Mouse (Mus musculus) Patski (cell line): Measurements from ENCODE around the gene Sdc4. TPM values are rescaled to one million over a fixed set of nuclear protein-coding genes. Genes with fewer than 3 reads are reported as not detected.

ENCODE experiments used
- ATAC-seq: fragments of 100-300 bp; one replicate; pipeline ENCODE4 v1.8.0; 2021
- CTCF ChIA-PET: fragments of 350-600 bp; sonication (Branson Sonifier 250); formaldehyde crosslinking; loops from one replicate; lab custom pipeline; 2022; ENCODE audit warnings: inconsistent platforms; lab: Charles Lee
- POLR2A ChIA-PET: fragments of 350-600 bp; sonication (Branson Sonifier 250); formaldehyde crosslinking; loops from one replicate; lab custom pipeline; 2022; ENCODE audit warnings: antibody characterized with exemption, inconsistent platforms; lab: Charles Lee
- DNase-seq: peaks from one replicate; pipeline ENCODE4 v3.0.0-alpha.2; 2011; ENCODE audit warnings: low read depth, low spot score
- H3K27me3 ChIP-seq: fragments of 371-371 bp; one replicate; pipeline ENCODE4 v1.5.1; 2021
- CTCF ChIP-seq: fragments of 100-300 bp; IDR thresholded peaks from one replicate; pipeline ENCODE4 v1.5.1; 2021
- in situ Hi-C: fragments of 300-500 bp; cut with MboI; formaldehyde crosslinking; loops from 3 replicates; pipeline ENCODE4 v1.11.1; 2018; ENCODE audit warnings: low pct_unique_long_range_greater_than_20kb, mixed read lengths
- polyA plus RNA-seq: library from polyadenylated mRNA; unstranded; gene quantifications from one replicate; pipeline ENCODE4 v1.2.3, GENCODE M21; 2021

Gene Sdc4
- polyA plus RNA-seq, 1 experiment from 2014 or later: 672 TPM

DNA sequence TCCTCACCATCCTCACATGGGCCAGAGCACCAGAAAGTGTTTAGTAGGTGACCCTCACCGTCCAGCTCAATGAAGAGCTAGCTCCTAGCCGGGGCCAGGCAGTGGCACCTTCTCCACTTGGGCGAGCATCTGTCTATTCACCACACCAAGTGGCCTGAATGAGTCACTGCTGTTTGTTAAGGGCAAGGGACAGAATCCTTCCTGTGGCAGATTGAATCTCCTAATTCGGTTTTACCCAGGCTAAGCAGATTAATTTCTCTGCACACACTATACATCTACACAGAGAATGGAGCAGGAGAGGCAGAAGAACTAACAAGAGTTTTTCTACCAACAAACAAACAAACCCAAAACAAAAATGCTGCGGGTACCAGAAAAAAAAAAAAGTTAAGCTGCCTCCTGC, 16.7 kb downstream of the Sdc4 start:
- H3K27me3 ChIP-seq: no peaks in the 10 kb centered on the region
- TF ChIP-seq CTCF: no peak
- ChIA-PET CTCF (interaction anchor here (1.0 to 1.3 kb wide), 4 partner anchors 22 to 94 kb away, joined by 3 to 5 read pairs (median 3); partner anchors contain the start of gene Gm20458), POLR2A (interaction anchor here (0.6 to 1.4 kb wide), 3 partner anchors 13 to 98 kb away, joined by 3 read pairs; no protein-coding TSS in a partner anchor)
- in situ Hi-C loops: no loop called here
- no peak for DNase-seq
- no peak for ATAC-seq

GRCm38 (mm10) chr2:164426121-164426520, 17.6 kb downstream of the Sdc4 start:
- DNase-seq (no peak), ATAC-seq (no peak)
- ChIA-PET CTCF (interaction anchor here (1.1 to 1.3 kb wide), 3 partner anchors 10 to 95 kb away, joined by 3 to 5 read pairs (median 3); no protein-coding TSS in a partner anchor), POLR2A (no interaction called here)
- in situ Hi-C loops: no loop called here
- no peak for TF ChIP-seq CTCF
- H3K27me3 ChIP-seq: no peaks in the 10 kb centered on the region

DNA sequence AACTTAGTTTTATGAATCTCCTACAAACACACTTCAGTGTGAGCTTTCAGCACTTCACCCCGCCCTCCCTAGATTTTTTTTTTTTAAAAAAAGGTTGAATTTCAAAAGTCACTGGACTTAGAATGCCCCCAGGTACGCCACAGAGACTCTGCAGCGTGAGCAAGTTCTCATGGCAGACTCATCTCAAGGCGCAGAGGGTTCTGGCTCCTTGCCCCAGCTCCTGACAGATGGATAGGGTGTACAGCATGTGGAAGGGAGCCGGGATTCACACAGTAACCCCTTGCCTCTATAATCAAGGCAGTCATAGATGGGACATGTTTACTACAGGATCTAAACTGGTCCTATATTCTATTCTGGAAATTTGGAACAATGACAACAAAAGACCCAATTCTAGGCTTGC, 18.3 kb downstream of the Sdc4 start:
- TF ChIP-seq CTCF: no peak
- in situ Hi-C loops: no loop called here
- DNase-seq (no peak), ATAC-seq (no peak)
- CTCF ChIA-PET: interaction anchor here (1.2 to 1.3 kb wide), 3 partner anchors 9 to 96 kb away, joined by 3 to 5 read pairs (median 4); partner anchors contain the start of gene Sys1
- POLR2A ChIA-PET: no interaction called here
- H3K27me3 ChIP-seq: no peaks in the 10 kb centered on the region

- ChIA-PET CTCF (interaction anchor here (1.3 to 1.5 kb wide), 2 partner anchors 32 to 36 kb away, joined by 4 read pairs; partner anchors contain the start of genes Gm20458 and Sys1), POLR2A (interaction anchor here (1.1 to 1.8 kb wide), 2 partner anchors 16 to 30 kb away, joined by 3 to 5 read pairs; no protein-coding TSS in a partner anchor)
- no peaks in the 10 kb centered on the region for H3K27me3 ChIP-seq
- DNase-seq (no peak), ATAC-seq (no peak)
- TF ChIP-seq CTCF: no peak
- in situ Hi-C loops: no loop called here
These were observed 19.3 kb downstream of the Sdc4 start for GRCm38 (mm10) chr2:164424406-164424805.

GRCm38 (mm10) chr2:164423464-164423863, 20.2 kb downstream of the Sdc4 start:
- CTCF ChIA-PET: interaction anchor here (1.5 to 1.9 kb wide), 2 partner anchors 33 to 37 kb away, joined by 4 to 7 read pairs; partner anchors contain the start of genes Gm20458 and Sys1
- in situ Hi-C loops: no loop called here
- POLR2A ChIA-PET: interaction anchor here (0.9 to 1.8 kb wide), 6 partner anchors 8 to 98 kb away, joined by 3 to 5 read pairs (median 3); no protein-coding TSS in a partner anchor
- no peaks in the 10 kb centered on the region for H3K27me3 ChIP-seq
- no peak for DNase-seq
- TF ChIP-seq CTCF: no peak
- no peak for ATAC-seq

DNA sequence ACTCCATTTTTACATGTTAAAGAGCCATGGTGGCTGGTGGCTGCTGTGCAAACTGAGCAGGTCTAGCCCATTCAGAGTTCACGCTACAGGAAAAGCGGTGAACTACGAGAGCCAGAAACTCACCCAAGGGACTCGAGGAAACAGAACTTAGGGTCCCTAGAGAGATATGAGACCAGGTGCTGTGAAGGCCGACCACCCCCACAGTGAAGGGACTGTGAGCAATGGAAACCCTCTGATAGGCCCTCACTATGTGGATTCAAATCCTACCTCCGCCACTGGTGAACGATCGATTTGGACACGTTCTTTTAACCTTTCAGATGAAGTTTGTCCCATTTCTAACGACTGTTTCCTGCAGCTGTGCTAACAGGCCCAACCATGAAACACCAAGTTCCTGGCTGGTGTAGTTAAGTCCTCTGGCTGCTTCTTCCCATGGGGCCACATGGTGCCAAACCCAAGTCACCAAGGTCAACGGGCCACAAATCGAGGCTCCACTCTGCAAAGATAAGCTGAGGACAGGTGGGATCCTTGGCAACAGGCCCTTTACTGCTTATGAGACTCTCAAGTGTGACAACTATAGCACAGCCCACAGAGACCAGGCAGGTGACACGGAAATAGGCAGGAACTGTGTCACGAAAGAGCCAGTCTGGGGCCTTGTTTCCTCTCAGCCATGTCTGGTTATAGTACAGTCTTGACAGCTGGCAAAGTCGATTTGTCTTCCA, 20.9 kb downstream of the Sdc4 start:
- CTCF ChIA-PET: interaction anchor here (1.0 to 1.9 kb wide), 3 partner anchors 16 to 35 kb away, joined by 3 to 7 read pairs (median 4); partner anchors contain the start of gene Sys1
- no peak for TF ChIP-seq CTCF
- in situ Hi-C loops: no loop called here
- ATAC-seq: no peak
- POLR2A ChIA-PET: interaction anchor here (0.5 to 1.8 kb wide), 8 partner anchors 8 to 284 kb away, joined by 3 to 11 read pairs (median 4); partner anchors contain the start of gene Sys1
- DNase-seq: no peak
- no peaks in the 10 kb centered on the region for H3K27me3 ChIP-seq

DNA sequence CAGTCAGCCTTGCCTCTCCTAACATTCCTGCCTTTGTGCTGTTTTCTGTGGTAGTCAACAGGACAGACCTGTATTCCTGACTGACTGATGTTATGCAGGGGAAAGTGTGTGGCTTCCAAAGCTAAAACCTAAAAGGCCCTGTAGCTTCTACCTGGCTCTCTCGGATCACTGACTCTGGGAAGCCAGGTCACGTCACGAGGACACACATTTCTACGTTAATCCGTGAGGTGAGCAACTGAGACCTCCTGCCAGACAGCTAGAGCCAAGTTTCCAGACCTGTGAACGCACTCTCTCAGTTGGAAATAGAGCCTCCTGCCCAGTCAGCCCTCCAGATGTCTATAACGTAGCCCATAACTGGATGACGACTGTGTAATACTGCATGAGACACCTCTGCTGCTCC, 21.7 kb downstream of the Sdc4 start:
- no peak for DNase-seq
- ChIA-PET POLR2A (interaction anchor here (1.2 to 1.4 kb wide), 4 partner anchors 17 to 39 kb away, joined by 3 to 11 read pairs (median 4); partner anchors contain the start of genes Sdc4 and Sys1), CTCF (interaction anchor here (1.0 to 1.9 kb wide), 4 partner anchors 17 to 39 kb away, joined by 3 to 7 read pairs (median 4); partner anchors contain the start of genes Gm20458 and Sys1)
- TF ChIP-seq CTCF: no peak
- ATAC-seq: peak; percentile 48
- in situ Hi-C loops: no loop called here
- H3K27me3 ChIP-seq: no peaks in the 10 kb centered on the region

DNA sequence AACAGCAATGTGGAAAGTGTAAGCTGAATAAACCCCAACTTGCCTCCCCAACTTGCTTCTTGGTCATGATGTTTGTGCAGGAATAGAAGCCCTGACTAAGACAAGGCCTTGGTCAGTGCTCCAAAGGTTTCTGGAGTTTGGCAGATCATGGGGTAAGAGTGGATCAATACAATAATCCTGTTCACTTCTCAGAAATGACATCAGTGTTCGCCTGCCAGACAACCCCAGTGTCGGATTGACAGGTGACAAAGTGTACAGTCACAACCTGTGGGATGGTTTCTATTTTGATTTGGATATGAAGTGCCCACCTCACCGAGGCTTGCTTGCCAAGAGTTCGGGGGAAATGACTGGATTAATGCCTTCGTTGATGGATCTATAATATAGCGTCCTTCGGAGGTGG, 22.4 kb downstream of the Sdc4 start:
- in situ Hi-C loops: no loop called here
- ATAC-seq: no peak
- CTCF ChIA-PET: interaction anchor here (1.2 kb wide), 1 partner anchor 40 kb away, joined by 3 read pairs; the partner anchor contains the start of gene Gm20458
- DNase-seq: no peak
- TF ChIP-seq CTCF: no peak
- no peaks in the 10 kb centered on the region for H3K27me3 ChIP-seq
- POLR2A ChIA-PET: interaction anchor here (1.1 to 1.3 kb wide), 3 partner anchors 18 to 22 kb away, joined by 3 to 5 read pairs (median 4); partner anchors contain the start of gene Sdc4

GRCm38 (mm10) chr2:164419489-164419888, 24.2 kb downstream of the Sdc4 start:
- in situ Hi-C loops: loop anchor here (5.0 kb wide), 2 partner anchors 38 to 98 kb away; partner anchors contain the start of gene Sys1
- ATAC-seq (peak; percentile 6), DNase-seq (no peak)
- ChIA-PET CTCF (interaction anchor here (1.1 to 2.1 kb wide), 3 partner anchors 37 to 111 kb away, joined by 3 to 6 read pairs (median 5); partner anchors contain the start of genes Gm20458 and Sys1), POLR2A (interaction anchor here (0.6 to 1.6 kb wide), 6 partner anchors 19 to 121 kb away, joined by 3 to 7 read pairs (median 3); partner anchors contain the start of genes Pigt and Sys1)
- TF ChIP-seq CTCF: no peak
- no peaks in the 10 kb centered on the region for H3K27me3 ChIP-seq
